Mouse (Mus musculus): Measurements from ENCODE around the gene Rnf44.

- TF ChIP-seq POLR2A (IDR thresholded peaks at IDR 0.05; ENCODE audit: borderline replicate concordance, extremely low read depth, insufficient read depth, insufficient read length, poor library complexity, severe bottlenecking), result no peak
- TF ChIP-seq CTCF (IDR thresholded peaks at IDR 0.05; ENCODE audit: borderline replicate concordance, extremely low read depth, insufficient read depth, insufficient read length), result no peak
Observed at GRCm38 (mm10) chr13:54737488-54738212, 43.9 kb upstream of the Rnf44 start.

Data from brain, embryonic 14.5 days (tissue).